Mouse (Mus musculus) kidney, adult 2 months (tissue): ENCODE data around the gene Ndufs8.

Source experiments
- CTCF ChIP-seq: fragments of 200-500 bp; conservative IDR thresholded peaks from 2 replicates; pipeline ENCODE4 v1.5.1; 2011; ENCODE audit warnings: low read depth, mild to moderate bottlenecking, control low read depth, low read length, moderate library complexity, mixed read lengths; ENCODE audit not compliant: insufficient read depth, insufficient read length
- POLR2A ChIP-seq: fragments of 200-500 bp; IDR thresholded peaks from one replicate; pipeline ENCODE4 v1.6.1; 2011; ENCODE audit warnings: low read depth, low read length, control low read depth

DNA sequence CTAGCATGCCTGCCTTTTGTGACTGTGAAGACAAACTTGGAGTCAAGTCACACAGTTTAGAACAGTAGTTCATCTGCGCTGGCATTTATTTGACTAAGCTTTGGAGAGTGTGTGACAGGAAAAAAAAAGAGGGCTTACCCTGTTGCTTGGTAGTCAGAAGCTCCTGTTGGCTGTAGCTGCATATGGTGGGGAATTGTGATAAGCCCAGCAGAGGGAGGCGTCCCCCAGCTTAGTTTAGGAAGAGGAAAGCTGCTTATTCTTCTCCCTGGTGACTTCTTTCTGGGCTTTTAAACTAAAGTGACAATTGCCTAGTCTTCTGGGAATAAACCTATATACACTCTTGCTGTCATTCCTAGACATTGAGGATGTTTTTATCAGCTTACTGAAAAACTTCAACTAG lies 49.9 kb downstream of the Ndufs8 start:
- TF ChIP-seq POLR2A (no peak), CTCF (no peak)
